Mouse (Mus musculus): ENCODE results near the gene Nup107.
A peak's percentile ranks its signal among the peaks of the same experiment; 100 is the strongest.
"Not testable (repeated sequence)": the region's sequence is repeated elsewhere in the genome, so short reads cannot be mapped to it uniquely, and the experiment has no call there.

The Nup107 gene

GRCm38 (mm10) chr10:117714928-117715500 is 77.5 kb downstream of the Nup107 start:
- DNase-seq (ENCODE audit: low spot score), result no peak

- DNase-seq (ENCODE audit: low spot score), result no peak
These were observed 78.4 kb downstream of the Nup107 start for GRCm38 (mm10) chr10:117714048-117714545.

- no peak for DNase-seq (ENCODE audit: low spot score)
These were observed 79.0 kb downstream of the Nup107 start for GRCm38 (mm10) chr10:117713466-117713865.

- no peak for DNase-seq (ENCODE audit: low spot score)
These were observed 79.6 kb downstream of the Nup107 start for GRCm38 (mm10) chr10:117712871-117713270.

- DNase-seq (ENCODE audit: low spot score), result no peak
These were observed 80.2 kb downstream of the Nup107 start for GRCm38 (mm10) chr10:117712191-117712754.

GRCm38 (mm10) chr10:117711408-117711807 is 81.1 kb downstream of the Nup107 start:
- DNase-seq (ENCODE audit: low spot score), result no peak

GRCm38 (mm10) chr10:117710604-117711141 is 81.8 kb downstream of the Nup107 start, which contains the start of gene Mdm2:
Mdm2 (minus strand) TSS chr10:117710758.
- DNase-seq (ENCODE audit: low spot score), result peak; percentile 98

GRCm38 (mm10) chr10:117709930-117710603 is 82.4 kb downstream of the Nup107 start:
- peak; percentile 65 for DNase-seq (ENCODE audit: low spot score)

- DNase-seq (ENCODE audit: low spot score), result no peak
These were observed 83.1 kb downstream of the Nup107 start for GRCm38 (mm10) chr10:117709326-117709830.

- DNase-seq (ENCODE audit: low spot score), result no peak
These were observed 83.6 kb downstream of the Nup107 start for GRCm38 (mm10) chr10:117708856-117709255.

GRCm38 (mm10) chr10:117708376-117708775 is 84.1 kb downstream of the Nup107 start:
- DNase-seq (ENCODE audit: low spot score), result no peak

- no peak for DNase-seq (ENCODE audit: low spot score)
These were observed 85.2 kb downstream of the Nup107 start for GRCm38 (mm10) chr10:117707114-117707838.

- DNase-seq (ENCODE audit: low spot score), result no peak
These were observed 86.1 kb downstream of the Nup107 start for GRCm38 (mm10) chr10:117706440-117706839.

GRCm38 (mm10) chr10:117705806-117706205 is 86.7 kb downstream of the Nup107 start:
- DNase-seq (ENCODE audit: low spot score), result no peak

- no peak for DNase-seq (ENCODE audit: low spot score)
These were observed 87.6 kb downstream of the Nup107 start for GRCm38 (mm10) chr10:117704964-117705335.

- DNase-seq (ENCODE audit: low spot score), result not testable (repeated sequence)
These were observed 88.1 kb downstream of the Nup107 start for GRCm38 (mm10) chr10:117704314-117704963.

- no peak for DNase-seq (ENCODE audit: low spot score)
These were observed 89.0 kb downstream of the Nup107 start for GRCm38 (mm10) chr10:117703506-117703905.

- DNase-seq (ENCODE audit: low spot score), result no peak
These were observed 90.3 kb downstream of the Nup107 start for GRCm38 (mm10) chr10:117702024-117702833.

- DNase-seq (ENCODE audit: low spot score), result no peak
These were observed 91.3 kb downstream of the Nup107 start for GRCm38 (mm10) chr10:117701034-117701829.

All from ovary, postnatal 10 days (tissue).